Mouse (Mus musculus) midbrain, embryonic 14.5 days (tissue): ENCODE data around the gene Igfn1. TPM values are rescaled to one million over a fixed set of nuclear protein-coding genes. Genes with fewer than 3 reads are reported as not detected.

ENCODE experiments used
- ATAC-seq: fragments of 200-750 bp; cut with Nextera tagmentation; 2 replicates; pipeline ENCODE4 v1.8.0; 2017; ENCODE audit warnings: moderate number of reproducible peaks, moderate library complexity; ENCODE audit not compliant: low FRiP score, low TSS enrichment
- DNase-seq: peaks from one replicate; pipeline ENCODE4 v3.0.0-alpha.2; 2015
- H3K27ac ChIP-seq: fragments of 300-500 bp; sonication (generic); replicated peaks from 2 replicates; pipeline ENCODE4 v1.5.1; 2014; ENCODE audit warnings: mild to moderate bottlenecking, low read depth, low read length, moderate library complexity
- H3K27me3 ChIP-seq: fragments of 300-500 bp; sonication (generic); 2 replicates; pipeline ENCODE4 v1.6.1; 2014; ENCODE audit warnings: low read length, control low read depth, mixed read lengths; ENCODE audit not compliant: control insufficient read depth, insufficient read depth
- H3K36me3 ChIP-seq: fragments of 300-500 bp; sonication (generic); 2 replicates; pipeline ENCODE4 v1.6.1; 2014; ENCODE audit warnings: low read length, control low read depth; ENCODE audit not compliant: control insufficient read depth, insufficient read depth
- H3K4me1 ChIP-seq: fragments of 300-500 bp; sonication (generic); 2 replicates; pipeline ENCODE4 v1.6.1; 2014; ENCODE audit warnings: mild to moderate bottlenecking, antibody characterized with exemption, low read length, control low read depth; ENCODE audit not compliant: control insufficient read depth, insufficient read depth
- H3K4me2 ChIP-seq: fragments of 300-500 bp; sonication (generic); 2 replicates; pipeline ENCODE4 v1.6.1; 2014; ENCODE audit warnings: mild to moderate bottlenecking, low read length, moderate library complexity
- H3K4me3 ChIP-seq: fragments of 300-500 bp; sonication (generic); replicated peaks from 2 replicates; pipeline ENCODE4 v1.5.1; 2014; ENCODE audit warnings: low read depth, low read length
- H3K9ac ChIP-seq: fragments of 300-500 bp; sonication (generic); replicated peaks from 2 replicates; pipeline ENCODE4 v1.6.1; 2014; ENCODE audit warnings: mild to moderate bottlenecking, low read length, moderate library complexity
- H3K9me3 ChIP-seq: fragments of 300-500 bp; sonication (generic); 2 replicates; pipeline ENCODE4 v1.6.1; 2016; ENCODE audit warnings: low read length, control low read depth, mixed read lengths; ENCODE audit not compliant: control insufficient read depth
- WGBS: fragments of 180-500 bp; shearing (Covaris S2); extraction: QIAGEN DNeasy Blood & Tissue Kit; methylation state at CpG from one replicate; pipeline ENCODE4 v1.1.7; 2014; 5-methylcytosine and 5-hydroxymethylcytosine counted together
- polyA plus RNA-seq: library from polyadenylated mRNA; unstranded; fragments of >200 nt; fragmentation: Nextera tagmentation; extraction: Ambion mirVana; gene quantifications from 2 replicates; pipeline ENCODE4 v1.2.1, GENCODE M21; 2014

The Igfn1 gene
- polyA plus RNA-seq, 1 experiment from 2014 or later = not detected

DNA sequence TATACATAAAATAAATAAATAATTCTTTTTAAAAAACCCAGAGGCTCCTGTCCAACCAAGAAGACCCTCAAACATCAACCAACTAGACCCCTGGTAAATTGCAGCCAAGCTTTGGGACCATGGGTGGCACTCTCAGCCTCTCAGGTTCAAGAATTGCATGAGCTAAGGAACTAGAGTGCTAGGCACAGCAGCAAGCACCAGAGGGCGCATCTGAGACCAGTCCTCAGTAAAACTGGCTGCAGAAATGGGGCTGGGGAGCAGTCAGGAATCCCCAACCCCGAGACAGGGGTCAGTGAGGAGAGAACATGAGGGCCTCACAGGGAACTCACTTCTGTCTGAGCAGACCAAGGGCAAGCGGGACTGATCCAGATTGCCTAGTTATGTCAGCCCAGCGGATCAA, 39.6 kb upstream of the Igfn1 start:
- Histone ChIP-seq H3K27ac (no peak overlapping the region), H3K4me2 (no peak overlapping the region), H3K4me3 (no peak overlapping the region), H3K9ac (no peak overlapping the region), H3K9me3 (no peaks in the 10 kb centered on the region), H3K27me3 (peaks cover 14% of the 10 kb centered on the region), H3K4me1 (peaks cover 5% of the 10 kb centered on the region), H3K36me3 (no peaks in the 10 kb centered on the region)
- WGBS = 6% methylated on average over 4 of the region's 4 CpGs
- DNase-seq = peak; percentile 84
- no peak for ATAC-seq

GRCm38 (mm10) chr1:136040874-136041273, 34.7 kb upstream of the Igfn1 start:
- WGBS = 22% methylated on average over 4 of the region's 4 CpGs
- no peak overlapping the region for H3K4me3 ChIP-seq
- peak; percentile 54 for DNase-seq
- H3K36me3 ChIP-seq = no peaks in the 10 kb centered on the region
- H3K27ac ChIP-seq = no peak overlapping the region
- peak overlapping the region; percentile 19; the same call in 1 of the 2 replicates for H3K4me2 ChIP-seq
- H3K27me3 ChIP-seq = no peaks in the 10 kb centered on the region
- H3K4me1 ChIP-seq = peaks cover 10% of the 10 kb centered on the region
- no peaks in the 10 kb centered on the region for H3K9me3 ChIP-seq
- no peak overlapping the region for H3K9ac ChIP-seq
- ATAC-seq = no peak; the same call in 1 of the 2 replicates

DNA sequence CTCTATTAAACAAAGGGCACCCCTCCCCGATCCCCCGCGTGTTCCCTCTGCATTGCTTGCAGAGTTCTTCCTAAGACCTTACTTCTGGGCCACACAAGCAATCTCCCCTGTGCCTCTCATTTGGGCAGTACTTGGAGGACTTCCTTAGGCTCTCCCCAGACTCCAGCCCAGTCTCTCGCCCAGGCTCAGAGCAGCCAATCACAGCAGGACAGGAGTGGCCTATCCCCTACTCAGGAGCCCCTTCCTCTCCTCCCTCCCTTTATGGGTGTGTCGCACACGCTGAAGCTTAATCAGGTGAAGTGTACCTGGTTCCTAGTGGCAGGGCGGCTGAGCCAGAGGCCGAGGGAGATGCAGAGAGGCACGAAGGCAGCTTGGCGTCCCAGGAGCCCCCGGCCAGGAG, 34.3 kb upstream of the Igfn1 start:
- H3K4me3 ChIP-seq = no peak overlapping the region
- 22% methylated on average over 11 of the region's 11 CpGs for WGBS
- H3K4me2 ChIP-seq = peak overlapping the region; percentile 19; the same call in 1 of the 2 replicates
- peaks cover 10% of the 10 kb centered on the region for H3K4me1 ChIP-seq
- H3K27me3 ChIP-seq = no peaks in the 10 kb centered on the region
- H3K9me3 ChIP-seq = no peaks in the 10 kb centered on the region
- DNase-seq (peak; percentile 12), ATAC-seq (no peak; the same call in 1 of the 2 replicates)
- H3K27ac ChIP-seq = no peak overlapping the region
- H3K36me3 ChIP-seq = peaks cover 4% of the 10 kb centered on the region
- H3K9ac ChIP-seq = no peak overlapping the region

DNA sequence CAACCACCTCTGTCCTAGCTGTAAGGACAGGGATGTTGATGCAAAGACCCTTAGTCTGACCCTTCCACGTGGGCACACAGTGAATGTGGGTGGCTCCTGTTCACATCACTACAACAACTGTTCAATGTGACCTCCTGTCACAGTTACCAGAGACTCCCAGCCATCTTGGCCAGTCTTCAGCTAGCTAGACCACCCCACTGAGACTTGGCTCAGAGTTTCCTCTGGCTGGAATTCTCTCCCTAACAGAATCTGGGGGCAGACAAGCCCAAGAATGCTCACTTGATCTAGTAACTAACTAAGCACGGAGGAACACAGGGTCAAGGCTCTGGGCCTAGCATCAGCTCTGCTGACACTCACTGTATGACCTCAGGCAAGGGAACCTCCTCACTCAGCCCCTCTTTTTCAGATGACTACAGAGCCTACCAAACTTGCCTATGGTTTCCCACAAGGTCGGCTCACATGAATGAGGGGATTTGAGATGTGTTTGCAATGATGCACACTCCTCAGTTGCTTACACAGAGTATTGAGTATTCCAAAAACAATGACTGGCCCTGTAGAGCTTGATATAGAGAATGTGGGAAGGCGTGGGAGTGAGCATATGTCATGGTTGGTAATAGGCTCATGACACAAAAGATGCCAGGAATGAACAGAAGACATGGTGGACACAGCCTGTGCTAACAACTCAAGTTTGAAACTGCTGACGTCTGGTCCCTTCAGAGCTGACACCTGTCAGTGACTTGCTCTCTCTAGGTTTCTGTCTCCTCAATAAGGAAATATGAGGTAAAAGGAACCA, 32.8 kb upstream of the Igfn1 start:
- no peak for DNase-seq
- 76% methylated on average over 5 of the region's 5 CpGs for WGBS

DNA sequence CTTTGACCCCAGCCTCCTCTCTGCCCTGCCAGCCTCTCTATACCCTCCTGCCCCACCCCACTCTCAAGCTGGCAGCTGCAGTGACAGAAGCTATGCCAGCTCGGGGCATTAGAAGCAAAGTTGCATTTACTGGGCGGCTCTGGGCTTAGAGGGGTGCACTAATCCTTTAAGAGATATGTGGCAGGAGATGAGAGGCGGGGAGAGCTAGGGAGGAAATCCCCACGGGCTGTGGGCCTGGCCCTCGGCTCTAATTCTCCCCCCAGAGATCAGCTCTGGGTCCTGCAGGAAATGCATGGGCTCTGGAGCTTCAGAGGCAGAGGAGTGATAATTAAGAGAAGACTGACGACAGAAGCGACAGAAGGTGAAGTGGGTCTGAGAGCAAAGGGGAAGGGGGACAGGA, 26.8 kb upstream of the Igfn1 start:
- Histone ChIP-seq H3K9me3 (no peaks in the 10 kb centered on the region), H3K27me3 (no peaks in the 10 kb centered on the region), H3K36me3 (peaks cover 79% of the 10 kb centered on the region), H3K4me1 (no peaks in the 10 kb centered on the region), H3K27ac (no peak overlapping the region), H3K4me2 (no peak overlapping the region), H3K4me3 (no peak overlapping the region), H3K9ac (no peak overlapping the region)
- DNase-seq (peak; percentile 12), ATAC-seq (no peak)
- WGBS = 61% methylated on average over 7 of the region's 7 CpGs

More for the DNA sequence above, 32.8 kb upstream of the Igfn1 start:
- no peak overlapping the region for H3K9ac ChIP-seq
- no peak overlapping the region for H3K4me3 ChIP-seq
- H3K9me3 ChIP-seq = no peaks in the 10 kb centered on the region
- H3K27me3 ChIP-seq = no peaks in the 10 kb centered on the region
- H3K36me3 ChIP-seq = peaks cover 19% of the 10 kb centered on the region
- H3K4me1 ChIP-seq = peaks cover 10% of the 10 kb centered on the region
- H3K4me2 ChIP-seq = no peak overlapping the region
- H3K27ac ChIP-seq = no peak overlapping the region
- ATAC-seq = no peak

DNA sequence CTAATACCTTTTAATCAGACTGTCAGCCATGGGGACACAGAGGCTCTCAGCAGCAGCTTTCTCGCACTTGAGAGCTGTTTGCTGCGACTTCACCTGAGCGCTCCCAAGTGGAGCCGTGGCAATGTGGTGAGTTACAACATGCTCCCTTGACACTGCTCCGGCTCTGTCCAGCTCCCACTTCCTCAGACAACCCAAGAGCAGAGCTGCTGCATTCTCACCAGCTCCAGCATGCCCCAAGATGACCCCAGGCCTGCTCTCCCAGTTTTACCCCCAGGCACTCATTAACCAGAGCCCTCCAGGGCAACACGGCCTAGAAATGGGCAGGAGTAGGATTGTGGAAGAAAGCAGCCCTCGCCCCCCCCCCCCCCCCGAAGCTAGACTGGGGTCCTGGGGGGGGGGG, 25.6 kb upstream of the Igfn1 start:
- peak; percentile 7; the same call in 1 of the 2 replicates for ATAC-seq
- Histone ChIP-seq H3K27me3 (no peaks in the 10 kb centered on the region), H3K4me3 (no peak overlapping the region), H3K36me3 (peaks cover 91% of the 10 kb centered on the region), H3K4me2 (no peak overlapping the region), H3K9ac (no peak overlapping the region), H3K27ac (no peak overlapping the region), H3K4me1 (no peaks in the 10 kb centered on the region), H3K9me3 (no peaks in the 10 kb centered on the region)
- no peak for DNase-seq
- 79% methylated on average over 7 of the region's 8 CpGs for WGBS

GRCm38 (mm10) chr1:136030201-136030600, 24.1 kb upstream of the Igfn1 start:
- no peak overlapping the region for H3K4me3 ChIP-seq
- H3K4me2 ChIP-seq = no peak overlapping the region
- H3K9me3 ChIP-seq = no peaks in the 10 kb centered on the region
- peak; percentile 32 for DNase-seq
- 28% methylated on average over 7 of the region's 7 CpGs for WGBS
- peaks cover 100% of the 10 kb centered on the region for H3K36me3 ChIP-seq
- no peak overlapping the region; the same call in 1 of the 2 replicates for H3K9ac ChIP-seq
- 0 out of 2 replicates have a peak overlapping the region, but pooled peaks have one; percentile 42 for H3K27ac ChIP-seq
- no peak for ATAC-seq
- H3K4me1 ChIP-seq = no peaks in the 10 kb centered on the region
- no peaks in the 10 kb centered on the region for H3K27me3 ChIP-seq

DNA sequence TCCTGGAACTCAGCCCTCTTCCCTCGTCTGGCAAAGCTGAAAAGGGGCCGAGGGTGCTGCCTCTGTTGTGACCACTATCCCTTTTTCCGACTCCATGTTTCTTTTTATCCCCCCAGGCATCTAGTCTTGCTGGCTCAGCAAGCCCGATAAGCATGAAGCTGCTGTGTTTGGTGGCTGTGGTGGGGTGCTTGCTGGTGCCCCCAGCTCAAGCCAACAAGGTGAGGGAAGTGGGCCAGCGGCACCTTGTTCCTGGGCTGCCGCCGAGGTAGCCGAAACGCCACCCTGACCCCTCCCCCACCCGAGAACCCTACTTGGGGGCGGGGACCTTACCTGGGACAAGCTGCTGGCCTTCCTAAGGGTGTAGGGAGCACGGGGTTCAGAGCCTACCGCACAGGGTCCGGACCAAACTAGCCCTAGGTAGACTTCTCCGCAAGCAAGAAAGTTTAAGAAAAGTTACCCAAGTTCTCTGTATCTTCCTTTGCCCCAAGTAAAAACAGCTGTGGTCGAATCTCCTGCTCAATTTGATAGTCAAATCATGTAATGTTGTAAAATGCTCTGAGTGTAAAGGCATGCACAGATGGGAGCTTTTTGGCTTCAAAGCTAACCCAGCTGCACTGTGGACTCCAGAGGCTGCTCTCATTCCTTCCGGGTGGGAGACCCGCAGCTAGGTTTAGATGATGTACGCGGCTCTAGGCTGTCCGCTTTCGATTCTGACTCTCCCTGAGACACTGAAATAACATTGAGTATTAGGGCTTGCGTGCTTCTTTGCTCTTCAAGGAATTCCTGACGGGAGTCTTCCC, 12.4 kb upstream of the Igfn1 start:
- Histone ChIP-seq H3K4me3 (peak overlapping the region; percentile 78), H3K9me3 (no peaks in the 10 kb centered on the region), H3K4me2 (peak overlapping the region; percentile 94), H3K27ac (peak overlapping the region; percentile 79), H3K27me3 (no peaks in the 10 kb centered on the region), H3K36me3 (peaks cover 31% of the 10 kb centered on the region), H3K4me1 (peaks cover 9% of the 10 kb centered on the region; the same call in 1 of the 2 replicates), H3K9ac (peak overlapping the region; percentile 75)
- peak; percentile 30 for DNase-seq
- 4% methylated on average over 24 of the region's 24 CpGs for WGBS
- ATAC-seq = peak; percentile 39; the same call in 1 of the 2 replicates
